Mouse (Mus musculus) myocyte (in vitro differentiated cells): ENCODE measurements around the gene Rbm20.
A peak's percentile ranks its signal among the peaks of the same experiment; 100 is the strongest.

ENCODE experiments used
- E2F4 ChIP-seq: IDR thresholded peaks from one replicate; pipeline ENCODE4 v1.6.1; 2011; ENCODE audit warnings: mild to moderate bottlenecking, control low read depth, moderate library complexity; ENCODE audit not compliant: insufficient read depth
- MAX ChIP-seq: IDR thresholded peaks from one replicate; pipeline ENCODE4 v1.6.1; 2011; ENCODE audit warnings: low read depth, mild to moderate bottlenecking, control low read depth
- POLR2A ChIP-seq: IDR thresholded peaks from one replicate; pipeline ENCODE4 v1.6.1; 2011; ENCODE audit warnings: low read depth, mild to moderate bottlenecking, control low read depth, moderate library complexity; ENCODE audit not compliant: insufficient read length
- POLR2AphosphoS2 ChIP-seq: IDR thresholded peaks from one replicate; pipeline ENCODE4 v1.6.1; 2011; ENCODE audit warnings: low read depth, control low read depth; ENCODE audit not compliant: insufficient read length
- TCF12 ChIP-seq: IDR thresholded peaks from one replicate; pipeline ENCODE4 v1.6.1; 2011; ENCODE audit warnings: mild to moderate bottlenecking, control low read depth; ENCODE audit not compliant: poor library complexity, insufficient read depth, severe bottlenecking
- USF1 ChIP-seq: IDR thresholded peaks from one replicate; pipeline ENCODE4 v1.6.1; 2011; ENCODE audit warnings: low read depth, mild to moderate bottlenecking, control low read depth, moderate library complexity

DNA sequence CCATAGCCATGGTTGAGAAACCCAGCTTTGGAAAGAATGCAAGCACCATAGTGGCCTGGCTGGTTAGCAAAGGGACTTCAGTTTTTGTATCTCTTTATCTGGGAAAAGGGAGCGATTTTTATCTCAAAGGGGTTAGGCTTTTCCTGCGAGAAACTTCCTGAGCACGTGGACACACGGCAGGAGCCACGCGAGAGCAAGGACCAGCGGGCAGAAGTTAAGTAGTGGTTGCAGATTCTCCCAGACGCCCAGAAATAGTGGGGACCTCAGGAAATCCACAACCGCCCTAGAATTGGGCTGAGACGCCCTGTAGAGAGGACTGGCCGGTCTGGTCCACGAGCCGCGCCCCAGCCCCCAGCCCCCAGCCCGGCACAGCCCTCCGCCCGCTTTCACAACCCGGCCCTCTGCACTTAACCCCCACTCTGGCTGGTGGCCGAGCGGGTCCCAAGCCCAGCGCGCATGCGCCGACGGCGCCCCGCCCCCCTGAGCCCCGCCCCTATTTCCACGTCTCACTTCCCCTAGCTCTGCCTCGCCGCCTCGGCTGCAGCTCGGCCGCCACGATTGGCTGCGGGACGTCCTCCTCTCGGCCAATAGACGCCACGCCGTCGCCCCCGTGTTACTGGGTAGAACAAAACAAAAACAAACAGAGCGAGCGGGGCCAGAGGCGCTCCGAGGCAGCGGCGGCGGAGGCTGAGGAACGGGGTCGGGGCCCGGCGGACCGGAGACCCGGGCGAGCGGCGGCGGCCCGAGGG, 225.8 kb downstream of the Rbm20 start:
- TF ChIP-seq TCF12 = no peak
- TF ChIP-seq POLR2A = peak; percentile 54
- no peak for TF ChIP-seq E2F4
- peak; percentile 3 for TF ChIP-seq POLR2AphosphoS2
- no peak for TF ChIP-seq MAX
- peak; percentile 41 for TF ChIP-seq USF1
